Mouse (Mus musculus) limb, embryonic 14.5 days (tissue): ENCODE results near the gene Pex6. TPM values are rescaled to one million over a fixed set of nuclear protein-coding genes. Genes with fewer than 3 reads are reported as not detected.

ENCODE experiments used
- ATAC-seq: fragments of 200-750 bp; cut with Nextera tagmentation; 2 replicates; pipeline ENCODE4 v1.8.0; 2017; ENCODE audit warnings: low read depth, moderate number of reproducible peaks, moderate TSS enrichment; ENCODE audit not compliant: low FRiP score
- DNase-seq: peaks from one replicate; pipeline ENCODE4 v3.0.0-alpha.2; 2015; ENCODE audit warnings: low spot score
- H3K27ac ChIP-seq: fragments of 300-500 bp; sonication (generic); replicated peaks from 2 replicates; pipeline ENCODE4 v1.5.1; 2014; ENCODE audit warnings: low read depth, mild to moderate bottlenecking, low read length, moderate library complexity, mixed read lengths
- H3K27me3 ChIP-seq: fragments of 300-500 bp; sonication (generic); 2 replicates; pipeline ENCODE4 v1.6.1; 2014; ENCODE audit warnings: low read length, mixed read lengths; ENCODE audit not compliant: control insufficient read depth, insufficient read depth
- H3K36me3 ChIP-seq: fragments of 300-500 bp; sonication (generic); 2 replicates; pipeline ENCODE4 v1.6.1; 2014; ENCODE audit warnings: mild to moderate bottlenecking, low read length, moderate library complexity, mixed read lengths; ENCODE audit not compliant: control insufficient read depth, insufficient read depth
- H3K4me1 ChIP-seq: fragments of 300-500 bp; sonication (generic); 2 replicates; pipeline ENCODE4 v1.6.1; 2014; ENCODE audit warnings: antibody characterized with exemption, low read length, mixed read lengths; ENCODE audit not compliant: control insufficient read depth, insufficient read depth
- H3K4me2 ChIP-seq: fragments of 300-500 bp; sonication (generic); replicated peaks from 2 replicates; pipeline ENCODE4 v1.6.1; 2014; ENCODE audit warnings: low read depth, mild to moderate bottlenecking, low read length, moderate library complexity; ENCODE audit not compliant: severe bottlenecking
- H3K4me3 ChIP-seq: fragments of 300-500 bp; sonication (generic); replicated peaks from 2 replicates; pipeline ENCODE4 v1.5.1; 2014; ENCODE audit warnings: low read length
- H3K9ac ChIP-seq: fragments of 300-500 bp; sonication (generic); 2 replicates; pipeline ENCODE4 v1.6.1; 2014; ENCODE audit warnings: mild to moderate bottlenecking, low read depth, low read length, moderate library complexity; ENCODE audit not compliant: severe bottlenecking
- H3K9me3 ChIP-seq: fragments of 300-500 bp; sonication (generic); 2 replicates; pipeline ENCODE4 v1.6.1; 2016; ENCODE audit warnings: low read length; ENCODE audit not compliant: control insufficient read depth
- POLR2A ChIP-seq: fragments of 200-500 bp; IDR thresholded peaks from 2 replicates; pipeline ENCODE4 v1.8.0; 2012; ENCODE audit warnings: inconsistent platforms, mild to moderate bottlenecking, moderate library complexity, borderline replicate concordance; ENCODE audit not compliant: insufficient read depth, insufficient read length; ENCODE audit errors: extremely low read depth
- WGBS: fragments of 180-500 bp; shearing (Covaris S2); extraction: QIAGEN DNeasy Blood & Tissue Kit; methylation state at CpG from one replicate; pipeline ENCODE4 v1.1.7; 2014; 5-methylcytosine and 5-hydroxymethylcytosine counted together
- polyA plus RNA-seq, 2 experiments: library from polyadenylated mRNA; depleted of rRNA in 1 of 2; stranded (reverse) in 1 of 2; unstranded in 1 of 2; fragments of >200 nt; fragmentation: Nextera tagmentation in 1 of 2; extraction: Ambion mirVana in 1 of 2; gene quantifications; 2 replicates each; pipeline versions ENCODE4 v1.2.1 to v1.2.3; 2012 to 2014

Gene Pex6
- polyA plus RNA-seq, 2 experiments: 24.2 to 56.4 TPM

DNA sequence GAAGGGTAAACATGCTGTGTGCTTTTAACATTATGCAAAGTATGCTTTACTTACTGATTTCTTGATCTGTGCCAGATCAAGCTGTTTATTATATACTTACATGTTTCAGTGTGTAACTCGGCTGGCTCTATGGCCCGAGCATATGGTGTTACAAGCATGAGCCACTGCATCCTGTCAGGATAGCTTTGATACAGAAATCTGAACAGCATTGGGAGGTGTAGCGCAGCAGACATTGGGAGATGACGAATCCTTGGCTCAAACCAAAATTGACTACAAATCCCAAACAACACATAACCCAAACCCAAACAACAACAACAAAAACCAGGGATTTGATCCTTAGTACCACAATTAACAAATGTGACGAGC is 60.8 kb downstream of the Pex6 start:
- no peak for DNase-seq
- no peak for TF ChIP-seq POLR2A
- Histone ChIP-seq H3K9me3 (no peaks in the 10 kb centered on the region), H3K9ac (peak overlapping the region; percentile 83), H3K4me1 (peaks cover 10% of the 10 kb centered on the region), H3K27me3 (no peaks in the 10 kb centered on the region), H3K4me2 (peak overlapping the region; percentile 58), H3K4me3 (peak overlapping the region; percentile 92), H3K27ac (peak overlapping the region; percentile 84), H3K36me3 (peaks cover 23% of the 10 kb centered on the region)
- ATAC-seq: peak; percentile 20; the same call in 1 of the 2 replicates
- WGBS: 5% methylated on average over 5 of the region's 5 CpGs

- WGBS: under 1% methylated on average over 50 of the region's 50 CpGs
- peaks cover 10% of the 10 kb centered on the region for H3K4me1 ChIP-seq
- DNase-seq: peak; percentile 91
- peak within 1 kb of the TSS; percentile 83 for H3K9ac ChIP-seq
- peak; percentile 53; the same call in 1 of the 2 replicates for TF ChIP-seq POLR2A
- peak within 1 kb of the TSS; percentile 84 for H3K27ac ChIP-seq
- peak within 1 kb of the TSS; percentile 58 for H3K4me2 ChIP-seq
- peak; percentile 93 for ATAC-seq
- peaks cover 29% of the 10 kb centered on the region for H3K36me3 ChIP-seq
- H3K4me3 ChIP-seq: peak within 1 kb of the TSS; percentile 92
- H3K9me3 ChIP-seq: no peaks in the 10 kb centered on the region
- no peaks in the 10 kb centered on the region for H3K27me3 ChIP-seq
Measured at GRCm38 (mm10) chr17:46772404-46773277, 61.4 kb downstream of the Pex6 start, which contains the start of gene 2310039H08Rik. Gene 2310039H08Rik, plus strand, starts transcription at chr17:46772635.

- DNase-seq: peak; percentile 41
- H3K36me3 ChIP-seq: peaks cover 38% of the 10 kb centered on the region
- H3K4me3 ChIP-seq: peak overlapping the region; percentile 92
- ATAC-seq: no peak
- no peaks in the 10 kb centered on the region for H3K9me3 ChIP-seq
- WGBS: 8% methylated on average over 19 of the region's 20 CpGs
- no peaks in the 10 kb centered on the region for H3K27me3 ChIP-seq
- peak overlapping the region; percentile 83 for H3K9ac ChIP-seq
- H3K4me1 ChIP-seq: peaks cover 10% of the 10 kb centered on the region
- peak overlapping the region; percentile 84 for H3K27ac ChIP-seq
- peak overlapping the region; percentile 58 for H3K4me2 ChIP-seq
- TF ChIP-seq POLR2A: no peak
Measured at GRCm38 (mm10) chr17:46773278-46774130, 62.2 kb downstream of the Pex6 start.

DNA sequence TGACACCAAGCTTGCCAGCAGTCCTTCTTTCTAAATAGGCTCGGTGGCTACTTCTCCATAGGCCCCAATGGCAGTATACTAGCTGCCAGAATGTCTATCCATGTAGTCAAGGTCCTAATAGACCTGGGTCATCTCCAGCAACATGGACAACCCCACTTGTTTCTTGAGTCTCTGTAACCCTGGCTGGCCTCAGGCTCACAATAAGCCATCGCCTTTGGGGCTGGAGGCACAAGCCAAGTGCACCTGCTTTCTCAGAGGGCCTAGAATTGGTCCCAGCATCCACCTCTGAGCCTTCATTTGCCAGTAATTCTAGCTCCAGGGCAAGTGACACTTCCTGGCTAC is 62.8 kb downstream of the Pex6 start:
- peaks cover 44% of the 10 kb centered on the region for H3K36me3 ChIP-seq

GRCm38 (mm10) chr17:46775070-46775469 is 63.8 kb downstream of the Pex6 start:
- Histone ChIP-seq H3K36me3 (peaks cover 53% of the 10 kb centered on the region), H3K27ac (no peak overlapping the region), H3K4me2 (no peak overlapping the region), H3K4me1 (peaks cover 10% of the 10 kb centered on the region), H3K4me3 (no peak overlapping the region), H3K9me3 (no peaks in the 10 kb centered on the region), H3K9ac (no peak overlapping the region), H3K27me3 (no peaks in the 10 kb centered on the region)
- DNase-seq (no peak), ATAC-seq (no peak)
- no peak for TF ChIP-seq POLR2A
- 92% methylated on average over 9 of the region's 9 CpGs for WGBS

More for the DNA sequence above, 62.8 kb downstream of the Pex6 start:
- Histone ChIP-seq H3K4me1 (peaks cover 10% of the 10 kb centered on the region), H3K9me3 (no peaks in the 10 kb centered on the region), H3K4me3 (no peak overlapping the region), H3K4me2 (peak overlapping the region; percentile 58; the same call in 1 of the 2 replicates), H3K27me3 (no peaks in the 10 kb centered on the region), H3K27ac (no peak overlapping the region), H3K9ac (no peak overlapping the region)
- WGBS: 50% methylated on average over 2 of the region's 2 CpGs
- no peak for DNase-seq
- no peak for ATAC-seq
- no peak for TF ChIP-seq POLR2A

Other genes with a start within 250 kb of the Pex6 start
- gene Ttbk1, start 223.8 kb upstream of the Pex6 start, polyA plus RNA-seq (2012; rRNA removed): 0.31 and 0.49 TPM in 2 replicates
- gene Ttbk1, start 223.8 kb upstream of the Pex6 start, polyA plus RNA-seq (2014; fragmentation: Nextera tagmentation; extraction: Ambion mirVana): 0.06 and 0.12 TPM in 2 replicates
- gene Dnph1, start 214.8 kb upstream of the Pex6 start, polyA plus RNA-seq (2012; rRNA removed): 23.8 and 30.0 TPM in 2 replicates
- gene Dnph1, start 214.8 kb upstream of the Pex6 start, polyA plus RNA-seq (2014; fragmentation: Nextera tagmentation; extraction: Ambion mirVana): 34.5 and 37.6 TPM in 2 replicates
- 21.1 and 25.3 TPM in 2 replicates for gene Cul9, start 165.1 kb upstream of the Pex6 start, polyA plus RNA-seq (2012; rRNA removed)
- 6.9 and 8.2 TPM in 2 replicates for gene Cul9, start 165.1 kb upstream of the Pex6 start, polyA plus RNA-seq (2014; fragmentation: Nextera tagmentation; extraction: Ambion mirVana)
- 87.2 and 129 TPM in 2 replicates for gene Srf, start 155.3 kb upstream of the Pex6 start, polyA plus RNA-seq (2012; rRNA removed)
- gene Srf, start 155.3 kb upstream of the Pex6 start, polyA plus RNA-seq (2014; fragmentation: Nextera tagmentation; extraction: Ambion mirVana): 9.6 and 10.2 TPM in 2 replicates
- gene Ptk7, start 82.0 kb upstream of the Pex6 start, polyA plus RNA-seq (2012; rRNA removed): 89.4 and 116 TPM in 2 replicates
- 73.8 and 84.6 TPM in 2 replicates for gene Ptk7, start 82.0 kb upstream of the Pex6 start, polyA plus RNA-seq (2014; fragmentation: Nextera tagmentation; extraction: Ambion mirVana)
- gene Klc4, start 65.4 kb upstream of the Pex6 start, polyA plus RNA-seq (2012; rRNA removed): 19.5 and 20.4 TPM in 2 replicates
- gene Klc4, start 65.4 kb upstream of the Pex6 start, polyA plus RNA-seq (2014; fragmentation: Nextera tagmentation; extraction: Ambion mirVana): 19.3 and 21.5 TPM in 2 replicates
- gene Mrpl2, start 65.2 kb upstream of the Pex6 start, polyA plus RNA-seq (2012; rRNA removed): 68.0 and 91.1 TPM in 2 replicates
- gene Mrpl2, start 65.2 kb upstream of the Pex6 start, polyA plus RNA-seq (2014; fragmentation: Nextera tagmentation; extraction: Ambion mirVana): 103 and 113 TPM in 2 replicates
- gene Cul7, start 61.1 kb upstream of the Pex6 start, polyA plus RNA-seq (2012; rRNA removed): 135 and 149 TPM in 2 replicates
- gene Cul7, start 61.1 kb upstream of the Pex6 start, polyA plus RNA-seq (2014; fragmentation: Nextera tagmentation; extraction: Ambion mirVana): 52.6 and 58.2 TPM in 2 replicates
- 47.2 and 48.5 TPM in 2 replicates for gene Rrp36, start 37.1 kb upstream of the Pex6 start, polyA plus RNA-seq (2012; rRNA removed)
- gene Rrp36, start 37.1 kb upstream of the Pex6 start, polyA plus RNA-seq (2014; fragmentation: Nextera tagmentation; extraction: Ambion mirVana): 36.8 and 52.4 TPM in 2 replicates
- gene Mea1, start 32.7 kb upstream of the Pex6 start, polyA plus RNA-seq (2012; rRNA removed): 75.2 and 97.9 TPM in 2 replicates
- 155 and 156 TPM in 2 replicates for gene Mea1, start 32.7 kb upstream of the Pex6 start, polyA plus RNA-seq (2014; fragmentation: Nextera tagmentation; extraction: Ambion mirVana)
- 137 and 172 TPM in 2 replicates for gene Klhdc3, start 30.5 kb upstream of the Pex6 start, polyA plus RNA-seq (2012; rRNA removed)
- gene Klhdc3, start 30.5 kb upstream of the Pex6 start, polyA plus RNA-seq (2014; fragmentation: Nextera tagmentation; extraction: Ambion mirVana): 122 and 128 TPM in 2 replicates
- gene Ppp2r5d, start 6.4 kb upstream of the Pex6 start, polyA plus RNA-seq (2012; rRNA removed): 115 and 119 TPM in 2 replicates
- gene Ppp2r5d, start 6.4 kb upstream of the Pex6 start, polyA plus RNA-seq (2014; fragmentation: Nextera tagmentation; extraction: Ambion mirVana): 83.2 and 88.7 TPM in 2 replicates
- 0.77 and 1.1 TPM in 2 replicates for gene Gnmt, start 17.7 kb downstream of the Pex6 start, polyA plus RNA-seq (2012; rRNA removed)
- 0.46 and 0.78 TPM in 2 replicates for gene Gnmt, start 17.7 kb downstream of the Pex6 start, polyA plus RNA-seq (2014; fragmentation: Nextera tagmentation; extraction: Ambion mirVana)
- 67.3 and 68.2 TPM in 2 replicates for gene Cnpy3, start 40.8 kb downstream of the Pex6 start, polyA plus RNA-seq (2012; rRNA removed)
- gene Cnpy3, start 40.8 kb downstream of the Pex6 start, polyA plus RNA-seq (2014; fragmentation: Nextera tagmentation; extraction: Ambion mirVana): 64.0 and 69.3 TPM in 2 replicates
- gene Ptcra, start 52.2 kb downstream of the Pex6 start, polyA plus RNA-seq (2012; rRNA removed): 0.20 and 0.30 TPM in 2 replicates
- 0.19 and 0.57 TPM in 2 replicates for gene Ptcra, start 52.2 kb downstream of the Pex6 start, polyA plus RNA-seq (2014; fragmentation: Nextera tagmentation; extraction: Ambion mirVana)
- 85.4 and 110 TPM in 2 replicates for gene 2310039H08Rik, start 61.2 kb downstream of the Pex6 start, polyA plus RNA-seq (2012; rRNA removed)
- 82.7 and 106 TPM in 2 replicates for gene 2310039H08Rik, start 61.2 kb downstream of the Pex6 start, polyA plus RNA-seq (2014; fragmentation: Nextera tagmentation; extraction: Ambion mirVana)
- 69.8 and 101 TPM in 2 replicates for gene Rpl7l1, start 71.2 kb downstream of the Pex6 start, polyA plus RNA-seq (2012; rRNA removed)
- 126 and 131 TPM in 2 replicates for gene Rpl7l1, start 71.2 kb downstream of the Pex6 start, polyA plus RNA-seq (2014; fragmentation: Nextera tagmentation; extraction: Ambion mirVana)
- 17.2 and 17.7 TPM in 2 replicates for gene Bicral, start 147.0 kb downstream of the Pex6 start, polyA plus RNA-seq (2012; rRNA removed)
- gene Bicral, start 147.0 kb downstream of the Pex6 start, polyA plus RNA-seq (2014; fragmentation: Nextera tagmentation; extraction: Ambion mirVana): 5.4 and 8.2 TPM in 2 replicates
- gene Tbcc, start 179.2 kb downstream of the Pex6 start, polyA plus RNA-seq (2012; rRNA removed): 27.8 and 28.9 TPM in 2 replicates
- gene Tbcc, start 179.2 kb downstream of the Pex6 start, polyA plus RNA-seq (2014; fragmentation: Nextera tagmentation; extraction: Ambion mirVana): 63.3 and 66.5 TPM in 2 replicates
- not detected in 2 replicates for gene Prph2, start 199.0 kb downstream of the Pex6 start, polyA plus RNA-seq (2012; rRNA removed)
- gene Prph2, start 199.0 kb downstream of the Pex6 start, polyA plus RNA-seq (2014; fragmentation: Nextera tagmentation; extraction: Ambion mirVana): 0.07 TPM in 1 of 2 replicates, not detected in the other